9 mouse cellular contexts compared by ENCODE assay signal in genomic region chr1:106735586-106735985, GRCm38 (mm10). TPM values are rescaled to one million over a fixed set of nuclear protein-coding genes. Genes with fewer than 3 reads are reported as not detected.
A peak's percentile ranks its signal among the peaks of the same experiment; 100 is the strongest.
DNase-seq lines count a peak whose midpoint lies in the region; ATAC-seq and TF ChIP-seq lines count a peak whose summit lies in the region.
"Had no signal": no experiment of that assay in that cellular context is flagged by ENCODE, and none has a peak within 500 bp of the region (broad histone marks: within the 10 kb centered on the region; RNA-seq: fewer than 3 reads in every experiment).

No protein-coding gene starts in this region.

- H3K4me2 ChIP-seq in hindbrain, postnatal 0 days (ENCODE audit: low read depth, low read length) = no peak overlapping the region
- H3K4me2 ChIP-seq: neural tube, embryonic 12.5 days had no signal

- no peaks in the 10 kb centered on the region for H3K9me3 ChIP-seq in hindbrain, postnatal 0 days (ENCODE audit: low read length)
- H3K9me3 ChIP-seq: neural tube, embryonic 12.5 days had no signal

- peak; percentile 77 for TF ChIP-seq CTCF in hindbrain, postnatal 0 days (IDR thresholded peaks at IDR 0.05; ENCODE audit: low read depth)

- DNase-seq in heart, adult 8-10 months (ENCODE audit: low spot score) = peak; percentile 19
- DNase-seq in heart, adult 11 months = no peak
- peak; percentile 49 for DNase-seq in right cerebral cortex, adult 18-20 months
- no peak for DNase-seq in right cerebral cortex, postnatal 36 days (ENCODE audit: low spot score in 2 of 2)
- DNase-seq in cerebellum, adult 11-12 months = peak; percentile 36
- peak; percentile 72 for DNase-seq in hindbrain, postnatal 0 days (ENCODE audit: low spot score)
- peak; percentile 60 for DNase-seq in mesoderm, embryonic 11.5 days (ENCODE audit: low read depth, low spot score)
- DNase-seq in urinary bladder, postnatal 14 days (ENCODE audit: low spot score) = no peak

- H3K9ac ChIP-seq in hindbrain, postnatal 0 days (replicated peaks; ENCODE audit: low read length) = no peak overlapping the region
- H3K9ac ChIP-seq: neural tube, embryonic 12.5 days had no signal

- 56% methylated on average over 2 of the region's 2 CpGs for WGBS in hindbrain, postnatal 0 days

- H3K36me3 ChIP-seq in hindbrain, postnatal 0 days (ENCODE audit: insufficient read depth, low read length) = peaks cover 4% of the 10 kb centered on the region; the same call in 1 of the 2 replicates
- H3K36me3 ChIP-seq: neural tube, embryonic 12.5 days had no signal

- no peaks in the 10 kb centered on the region for H3K4me1 ChIP-seq in hindbrain, postnatal 0 days (ENCODE audit: insufficient read depth, low read length)
- H3K4me1 ChIP-seq: neural tube, embryonic 12.5 days had no signal

- no peak overlapping the region for H3K4me3 ChIP-seq in hindbrain, postnatal 0 days (ENCODE audit: low read length)
- H3K4me3 ChIP-seq: neural tube, embryonic 12.5 days had no signal

- no peak overlapping the region for H3K27ac ChIP-seq in hindbrain, postnatal 0 days
- H3K27ac ChIP-seq: neural tube, embryonic 12.5 days had no signal

- no peak for ATAC-seq in hindbrain, postnatal 0 days

- H3K27me3 ChIP-seq in hindbrain, postnatal 0 days (ENCODE audit: insufficient read depth, low read length) = no peaks in the 10 kb centered on the region
- H3K27me3 ChIP-seq: neural tube, embryonic 12.5 days had no signal

RNA-seq across cellular contexts. Expression of gene Bcl2, which starts 21.5 kb away (rescaled TPM):
- total RNA-seq in heart, adult 8-10 months (2022) = 1 to 10 TPM; 3.7 to 5.4 (median 4.2) TPM
- 13.1 and 15.2 TPM in 2 replicates for total RNA-seq in hindbrain, postnatal 0 days (2014; rRNA removed)
- polyA plus RNA-seq in hindbrain, postnatal 0 days (2015; fragmentation: Nextera tagmentation; extraction: Ambion mirVana) = 9.8 and 10.1 TPM in 2 replicates

RNA-seq across cellular contexts. Expression of gene Kdsr, which starts 23.9 kb away (rescaled TPM):
- 1 to 10 TPM; 4.3 to 7.5 (median 5.0) TPM for total RNA-seq in heart, adult 8-10 months (2022)
- 8.9 and 9.1 TPM in 2 replicates for total RNA-seq in hindbrain, postnatal 0 days (2014; rRNA removed)
- polyA plus RNA-seq in hindbrain, postnatal 0 days (2015; fragmentation: Nextera tagmentation; extraction: Ambion mirVana) = 17.2 and 17.6 TPM in 2 replicates

Comparison
In these comparisons a context has a peak if more than half of its experiments do, and no peak if none do; other contexts are left out.
1. DNase-seq: peak in heart, adult 8-10 months (single experiment), right cerebral cortex, adult 18-20 months (single experiment), cerebellum, adult 11-12 months (single experiment), hindbrain, postnatal 0 days (single experiment) and mesoderm, embryonic 11.5 days (single experiment); none in heart, adult 11 months (single experiment), right cerebral cortex, postnatal 36 days (0 of 2) and urinary bladder, postnatal 14 days (single experiment).